Mouse (Mus musculus): ENCODE results near the gene Slc22a20. TPM values are rescaled to one million over a fixed set of nuclear protein-coding genes. Genes with fewer than 3 reads are reported as not detected.

Slc22a20 gene
- polyA plus RNA-seq, 1 experiment from 2014 or later = not detected

DNA sequence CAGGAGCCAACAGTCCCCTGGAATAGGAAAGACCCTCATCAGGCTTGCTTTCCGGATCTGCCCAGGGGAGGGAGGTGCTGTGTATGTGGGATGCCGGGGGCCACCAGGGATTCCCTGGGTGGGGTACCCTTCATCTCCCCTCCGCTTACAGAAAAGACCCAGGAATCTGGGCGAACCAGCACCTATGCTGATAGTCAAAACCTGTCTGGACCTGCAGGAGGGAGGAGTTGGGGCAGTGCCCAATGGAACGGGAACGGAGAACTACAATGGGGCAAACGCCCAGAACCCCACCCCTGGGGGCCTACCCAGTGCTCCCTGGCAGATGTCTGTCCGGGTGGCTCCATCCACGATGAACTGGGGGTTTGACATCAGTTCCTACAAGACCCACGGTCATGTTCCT, 27.7 kb upstream of the Slc22a20 start:
- DNase-seq (ENCODE audit: low spot score) (no peak), ATAC-seq (ENCODE audit: low FRiP score, low TSS enrichment) (no peak)
- TF ChIP-seq EP300 (optimal IDR thresholded peaks at IDR 0.05) (no peak), CTCF (IDR thresholded peaks at IDR 0.05; ENCODE audit: low read depth) (no peak)
- Histone ChIP-seq H3K36me3 (ENCODE audit: control insufficient read depth, insufficient read depth, low read length) (no peaks in the 10 kb centered on the region; the same call in 1 of the 2 replicates), H3K4me1 (replicated peaks; ENCODE audit: control insufficient read depth, insufficient read depth) (no peaks in the 10 kb centered on the region), H3K9ac (ENCODE audit: low read length) (no peak overlapping the region), H3K4me3 (ENCODE audit: low read depth, low read length) (no peak overlapping the region), H3K9me3 (ENCODE audit: control insufficient read depth, low read length) (no peaks in the 10 kb centered on the region), H3K27ac (replicated peaks) (no peak overlapping the region), H3K4me2 (replicated peaks; ENCODE audit: low read depth) (peak overlapping the region; percentile 92), H3K27me3 (ENCODE audit: control insufficient read depth, insufficient read depth, low read length) (no peaks in the 10 kb centered on the region)
- 76% methylated on average over 10 of the region's 10 CpGs for WGBS

- no peak for TF ChIP-seq CTCF (IDR thresholded peaks at IDR 0.05; ENCODE audit: low read depth)
- no peak for TF ChIP-seq EP300 (optimal IDR thresholded peaks at IDR 0.05)
- no peaks in the 10 kb centered on the region for H3K4me1 ChIP-seq (replicated peaks; ENCODE audit: control insufficient read depth, insufficient read depth)
- no peak overlapping the region for H3K4me3 ChIP-seq (ENCODE audit: low read depth, low read length)
- no peak overlapping the region for H3K9ac ChIP-seq (ENCODE audit: low read length)
- WGBS = 82% methylated on average over 8 of the region's 8 CpGs
- DNase-seq (ENCODE audit: low spot score) = no peak
- no peak overlapping the region for H3K4me2 ChIP-seq (replicated peaks; ENCODE audit: low read depth)
- no peaks in the 10 kb centered on the region for H3K27me3 ChIP-seq (ENCODE audit: control insufficient read depth, insufficient read depth, low read length)
- no peaks in the 10 kb centered on the region for H3K9me3 ChIP-seq (ENCODE audit: control insufficient read depth, low read length)
- peaks cover 6% of the 10 kb centered on the region; the same call in 1 of the 2 replicates for H3K36me3 ChIP-seq (ENCODE audit: control insufficient read depth, insufficient read depth, low read length)
- ATAC-seq (ENCODE audit: low FRiP score, low TSS enrichment) = no peak
- no peak overlapping the region for H3K27ac ChIP-seq (replicated peaks)
Measured at GRCm38 (mm10) chr19:6009137-6009536, 23.2 kb upstream of the Slc22a20 start.

GRCm38 (mm10) chr19:6007013-6007412, 21.1 kb upstream of the Slc22a20 start:
- TF ChIP-seq CTCF (IDR thresholded peaks at IDR 0.05; ENCODE audit: low read depth) (no peak), EP300 (optimal IDR thresholded peaks at IDR 0.05) (no peak)
- Histone ChIP-seq H3K4me3 (ENCODE audit: low read depth, low read length) (no peak overlapping the region), H3K9ac (ENCODE audit: low read length) (no peak overlapping the region), H3K9me3 (ENCODE audit: control insufficient read depth, low read length) (no peaks in the 10 kb centered on the region), H3K4me2 (replicated peaks; ENCODE audit: low read depth) (no peak overlapping the region), H3K4me1 (replicated peaks; ENCODE audit: control insufficient read depth, insufficient read depth) (no peaks in the 10 kb centered on the region), H3K27me3 (ENCODE audit: control insufficient read depth, insufficient read depth, low read length) (no peaks in the 10 kb centered on the region), H3K36me3 (ENCODE audit: control insufficient read depth, insufficient read depth, low read length) (peaks cover 6% of the 10 kb centered on the region; the same call in 1 of the 2 replicates), H3K27ac (replicated peaks) (no peak overlapping the region)
- 75% methylated on average over 13 of the region's 13 CpGs for WGBS
- DNase-seq (ENCODE audit: low spot score) (no peak), ATAC-seq (ENCODE audit: low FRiP score, low TSS enrichment) (no peak)

DNA sequence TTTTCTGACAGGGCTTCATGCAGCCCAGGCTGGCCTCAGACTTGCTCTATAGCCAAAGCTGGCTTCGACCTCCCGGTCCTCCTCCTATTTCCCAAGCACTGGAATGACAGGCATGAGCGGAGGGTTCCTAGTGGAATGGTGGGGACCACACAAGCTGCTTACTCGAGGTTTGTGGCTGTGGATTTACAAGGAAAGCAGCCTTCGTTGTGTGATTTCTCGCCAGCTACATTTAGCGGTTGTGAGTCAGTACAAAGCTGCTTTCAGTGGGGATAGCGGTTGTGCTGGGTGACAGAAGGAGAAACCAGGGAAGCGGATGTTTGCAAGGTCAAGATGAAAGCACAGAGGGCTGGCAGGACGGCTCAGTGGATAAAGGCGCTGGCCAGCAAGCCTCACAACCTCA, 19.6 kb upstream of the Slc22a20 start:
- H3K9me3 ChIP-seq (ENCODE audit: control insufficient read depth, low read length) = no peaks in the 10 kb centered on the region
- DNase-seq (ENCODE audit: low spot score) (no peak), ATAC-seq (ENCODE audit: low FRiP score, low TSS enrichment) (no peak)
- WGBS = 45% methylated on average over 11 of the region's 11 CpGs
- no peak overlapping the region for H3K9ac ChIP-seq (ENCODE audit: low read length)
- H3K27ac ChIP-seq (replicated peaks) = no peak overlapping the region
- peaks cover 6% of the 10 kb centered on the region; the same call in 1 of the 2 replicates for H3K36me3 ChIP-seq (ENCODE audit: control insufficient read depth, insufficient read depth, low read length)
- no peak overlapping the region for H3K4me3 ChIP-seq (ENCODE audit: low read depth, low read length)
- H3K27me3 ChIP-seq (ENCODE audit: control insufficient read depth, insufficient read depth, low read length) = no peaks in the 10 kb centered on the region
- TF ChIP-seq EP300 (optimal IDR thresholded peaks at IDR 0.05) (no peak), CTCF (IDR thresholded peaks at IDR 0.05; ENCODE audit: low read depth) (no peak)
- no peaks in the 10 kb centered on the region for H3K4me1 ChIP-seq (replicated peaks; ENCODE audit: control insufficient read depth, insufficient read depth)
- no peak overlapping the region for H3K4me2 ChIP-seq (replicated peaks; ENCODE audit: low read depth)

DNA sequence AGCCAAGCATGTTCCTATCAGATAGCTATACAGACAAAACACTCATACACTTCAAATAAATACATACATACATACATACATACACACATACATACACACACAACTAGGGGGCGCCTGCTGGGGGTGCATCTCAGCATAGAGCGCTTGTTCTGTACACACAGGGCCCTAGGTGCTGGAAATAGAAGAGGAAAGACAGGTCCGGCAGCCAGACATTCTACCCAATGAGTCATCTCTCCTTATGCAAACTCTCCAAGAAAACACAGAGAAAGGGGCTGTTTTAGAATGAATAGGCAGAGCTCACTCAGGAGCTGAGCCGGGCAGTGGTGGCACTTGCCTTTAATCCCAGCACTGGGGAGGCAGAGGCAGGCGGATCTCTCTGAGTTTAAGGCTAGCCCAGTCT, 14.0 kb upstream of the Slc22a20 start:
- peak; percentile 69 for ATAC-seq (ENCODE audit: low FRiP score, low TSS enrichment)
- Histone ChIP-seq H3K9me3 (ENCODE audit: control insufficient read depth, low read length) (no peaks in the 10 kb centered on the region), H3K9ac (ENCODE audit: low read length) (no peak overlapping the region), H3K4me3 (ENCODE audit: low read depth, low read length) (no peak overlapping the region), H3K4me1 (replicated peaks; ENCODE audit: control insufficient read depth, insufficient read depth) (no peaks in the 10 kb centered on the region), H3K27ac (replicated peaks) (no peak overlapping the region), H3K27me3 (ENCODE audit: control insufficient read depth, insufficient read depth, low read length) (no peaks in the 10 kb centered on the region), H3K4me2 (replicated peaks; ENCODE audit: low read depth) (no peak overlapping the region), H3K36me3 (ENCODE audit: control insufficient read depth, insufficient read depth, low read length) (no peaks in the 10 kb centered on the region)
- peak; percentile 52 for DNase-seq (ENCODE audit: low spot score)
- 61% methylated on average over 5 of the region's 5 CpGs for WGBS
- TF ChIP-seq CTCF (IDR thresholded peaks at IDR 0.05; ENCODE audit: low read depth) = peak; percentile 46
- no peak for TF ChIP-seq EP300 (optimal IDR thresholded peaks at IDR 0.05)

DNA sequence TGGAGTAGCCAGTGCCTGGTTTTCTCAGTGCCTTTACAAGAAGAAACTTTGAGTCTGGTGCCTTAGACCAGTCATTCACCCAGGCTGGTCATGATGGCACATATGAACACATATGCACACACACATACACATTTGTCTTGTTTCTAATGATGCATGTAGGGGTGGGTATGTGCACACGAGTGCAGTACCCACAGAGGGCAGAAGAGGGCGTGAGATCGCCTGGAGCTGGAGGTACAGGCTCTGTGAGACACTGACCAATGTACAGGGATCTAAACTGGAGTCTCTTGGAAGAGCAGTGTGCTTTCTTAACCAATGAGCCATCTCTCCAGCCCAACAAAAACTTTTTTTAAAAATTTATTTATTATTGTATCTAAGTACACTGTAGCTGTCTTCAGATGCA, 12.2 kb upstream of the Slc22a20 start:
- WGBS = 84% methylated on average over 3 of the region's 3 CpGs
- no peak overlapping the region for H3K4me2 ChIP-seq (replicated peaks; ENCODE audit: low read depth)
- TF ChIP-seq EP300 (optimal IDR thresholded peaks at IDR 0.05) = no peak
- peak; percentile 30; the same call in 1 of the 2 replicates for TF ChIP-seq CTCF (IDR thresholded peaks at IDR 0.05; ENCODE audit: low read depth)

More for the DNA sequence above, 12.2 kb upstream of the Slc22a20 start:
- no peak overlapping the region for H3K27ac ChIP-seq (replicated peaks)
- H3K36me3 ChIP-seq (ENCODE audit: control insufficient read depth, insufficient read depth, low read length) = peaks cover 5% of the 10 kb centered on the region
- H3K4me3 ChIP-seq (ENCODE audit: low read depth, low read length) = no peak overlapping the region
- no peak for DNase-seq (ENCODE audit: low spot score)
- H3K4me1 ChIP-seq (replicated peaks; ENCODE audit: control insufficient read depth, insufficient read depth) = no peaks in the 10 kb centered on the region
- no peak for ATAC-seq (ENCODE audit: low FRiP score, low TSS enrichment)
- H3K9me3 ChIP-seq (ENCODE audit: control insufficient read depth, low read length) = no peaks in the 10 kb centered on the region
- H3K9ac ChIP-seq (ENCODE audit: low read length) = no peak overlapping the region
- H3K27me3 ChIP-seq (ENCODE audit: control insufficient read depth, insufficient read depth, low read length) = no peaks in the 10 kb centered on the region

Data from stomach, postnatal 0 days (tissue).